Mouse (Mus musculus) CH12.LX (cell line): ENCODE data around the gene Por.

Experiments
- CTCF ChIP-seq, 2 experiments: IDR thresholded peaks in 1 of 2; conservative IDR thresholded peaks in 1 of 2; 2 replicates each; pipeline ENCODE4 v1.5.1; 2011 to 2012; ENCODE audit warnings: low read depth in 2 of 2, low read length in 2 of 2, improper control_type of control experiment in 1 of 2, inconsistent platforms in 1 of 2, mild to moderate bottlenecking in 1 of 2, moderate library complexity in 1 of 2
- JUN ChIP-seq: IDR thresholded peaks from 2 replicates; pipeline ENCODE4 v1.6.1; 2011; ENCODE audit warnings: low read depth, mild to moderate bottlenecking, low read length, improper control_type of control experiment, moderate library complexity; ENCODE audit not compliant: insufficient read depth
- ZC3H11A ChIP-seq: IDR thresholded peaks from 2 replicates; pipeline ENCODE4 v1.6.1; 2012; ENCODE audit warnings: low read depth, mild to moderate bottlenecking, inconsistent platforms, low read length, improper control_type of control experiment

DNA sequence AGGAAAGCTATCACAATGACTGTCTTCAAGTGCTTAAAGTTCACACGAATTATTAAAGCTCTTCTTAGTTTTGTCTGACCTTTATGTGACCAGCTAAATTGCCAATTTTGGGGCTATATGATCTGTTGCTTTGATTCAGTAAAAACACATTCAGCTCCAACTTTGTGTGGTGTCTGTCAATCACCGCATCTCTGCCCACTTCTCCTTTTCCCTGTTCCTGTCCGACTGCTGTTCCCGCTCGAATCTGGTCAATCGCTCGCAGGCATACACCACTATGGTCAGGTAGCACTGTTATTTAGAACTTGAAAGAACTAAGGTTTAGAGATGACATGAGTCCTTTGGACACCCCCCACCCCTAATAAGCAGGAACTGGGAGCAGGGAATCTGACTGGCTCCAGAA is 1.8 kb upstream of the Por start:
- TF ChIP-seq ZC3H11A = no peak
- no peak for TF ChIP-seq CTCF (conservative IDR thresholded peaks at IDR 0.05 in 1 of 2, IDR thresholded peaks at IDR 0.05 in 1 of 2; ENCODE audit: low read depth in 2 of 2, low read length in 2 of 2)
- TF ChIP-seq JUN = no peak
